Mouse (Mus musculus) macrophage (primary cell): ENCODE results near the gene Ipo11. TPM values are rescaled to one million over a fixed set of nuclear protein-coding genes. Genes with fewer than 3 reads are reported as not detected.

Experiments
- H3K27ac ChIP-seq: fragments of 350-480 bp; formaldehyde crosslinking; 2 replicates; pipeline ENCODE4 v1.9.0; 2021
- H3K36me3 ChIP-seq: fragments of 350-480 bp; formaldehyde crosslinking; 2 replicates; pipeline ENCODE4 v1.9.0; 2021; ENCODE audit errors: inconsistent target
- H3K4me3 ChIP-seq: fragments of 350-480 bp; formaldehyde crosslinking; 2 replicates; pipeline ENCODE4 v1.9.0; 2021; ENCODE audit errors: inconsistent target
- H3K79me2 ChIP-seq: fragments of 350-480 bp; formaldehyde crosslinking; 2 replicates; pipeline ENCODE4 v1.9.0; 2021; ENCODE audit errors: inconsistent target
- WGBS: methylation state at CpG from one replicate; pipeline ENCODE4 v1.1.7; 2026; ENCODE audit warnings: inconsistent platforms; ENCODE audit not compliant: missing documents; 5-methylcytosine and 5-hydroxymethylcytosine counted together
- polyA plus RNA-seq: library from polyadenylated mRNA; stranded (reverse); fragments of 250-400 nt; gene quantifications from 3 replicates; pipeline ENCODE4 v1.2.4, GENCODE M21; 2018; ENCODE audit warnings: inconsistent platforms

Gene Ipo11
- polyA plus RNA-seq, 1 experiment from 2014 or later, result 20.0 TPM

DNA sequence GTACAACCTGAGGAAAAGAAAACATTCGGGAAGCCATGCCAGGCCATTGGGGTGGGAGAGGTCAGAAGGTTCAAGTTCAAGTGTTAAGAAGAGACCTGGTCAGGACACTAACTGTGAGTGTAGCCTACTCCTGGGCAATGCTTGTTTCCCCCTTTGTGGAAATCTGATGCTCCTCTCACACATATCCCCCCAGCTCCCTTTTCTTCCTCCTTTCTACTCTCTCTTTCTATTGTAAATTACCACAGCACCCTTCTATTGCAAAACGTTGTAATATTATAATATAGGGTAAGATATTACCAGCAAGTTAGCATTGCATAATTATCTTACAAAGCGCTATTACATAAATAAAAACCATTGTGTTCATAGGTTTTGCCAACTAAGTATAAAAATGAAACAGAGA, 182.5 kb downstream of the Ipo11 start:
- no peaks in the 10 kb centered on the region for H3K79me2 ChIP-seq
- no peak overlapping the region for H3K27ac ChIP-seq
- 46% methylated on average over 3 of the region's 3 CpGs for WGBS
- H3K4me3 ChIP-seq, result no peak overlapping the region
- H3K36me3 ChIP-seq, result no peaks in the 10 kb centered on the region

DNA sequence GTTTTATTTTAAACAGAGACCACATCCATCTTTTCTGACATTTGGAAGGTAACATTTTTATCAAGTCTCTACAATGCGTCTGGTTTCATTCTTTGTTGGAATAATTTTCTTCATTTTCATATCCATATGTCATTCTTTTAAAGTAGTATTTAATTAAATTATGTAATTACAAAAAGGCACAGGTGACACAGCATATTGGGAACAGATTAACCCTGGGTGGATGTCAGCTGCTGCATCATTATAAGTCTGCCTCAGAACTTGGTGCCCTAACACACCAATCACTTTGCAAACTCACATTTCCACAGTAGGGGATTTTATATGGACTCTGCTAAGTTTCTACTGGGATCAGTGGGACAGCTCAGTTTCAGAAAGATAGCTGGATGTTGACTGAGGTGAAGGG, 184.8 kb downstream of the Ipo11 start:
- WGBS, result 100% methylated on average over 1 of the region's 1 CpGs
- H3K27ac ChIP-seq, result no peak overlapping the region

DNA sequence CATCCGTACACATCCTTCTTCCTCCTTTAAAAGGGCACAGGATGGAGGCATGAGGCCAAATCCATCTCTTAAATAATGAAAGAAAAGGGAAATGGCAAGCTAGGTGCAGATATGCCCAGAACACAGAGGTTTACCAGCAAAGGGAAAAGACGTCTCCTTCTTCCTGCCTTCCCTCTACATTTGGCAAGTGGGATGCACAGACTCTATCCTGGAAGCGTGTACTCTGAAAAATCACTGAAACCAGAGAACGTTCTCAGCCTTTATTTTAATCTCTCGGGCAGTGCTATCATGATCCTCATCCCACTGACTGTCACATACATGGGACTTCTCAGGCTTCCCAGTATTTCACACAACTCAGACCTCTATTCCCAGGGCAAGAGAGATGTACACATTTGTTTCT, 189.9 kb downstream of the Ipo11 start:
- H3K36me3 ChIP-seq, result no peaks in the 10 kb centered on the region
- WGBS, result 87% methylated on average over 5 of the region's 5 CpGs
- H3K27ac ChIP-seq, result no peak overlapping the region
- no peak overlapping the region for H3K4me3 ChIP-seq
- no peaks in the 10 kb centered on the region for H3K79me2 ChIP-seq

More for the DNA sequence above, 184.8 kb downstream of the Ipo11 start:
- Histone ChIP-seq H3K79me2 (no peaks in the 10 kb centered on the region), H3K36me3 (no peaks in the 10 kb centered on the region), H3K4me3 (no peak overlapping the region)

DNA sequence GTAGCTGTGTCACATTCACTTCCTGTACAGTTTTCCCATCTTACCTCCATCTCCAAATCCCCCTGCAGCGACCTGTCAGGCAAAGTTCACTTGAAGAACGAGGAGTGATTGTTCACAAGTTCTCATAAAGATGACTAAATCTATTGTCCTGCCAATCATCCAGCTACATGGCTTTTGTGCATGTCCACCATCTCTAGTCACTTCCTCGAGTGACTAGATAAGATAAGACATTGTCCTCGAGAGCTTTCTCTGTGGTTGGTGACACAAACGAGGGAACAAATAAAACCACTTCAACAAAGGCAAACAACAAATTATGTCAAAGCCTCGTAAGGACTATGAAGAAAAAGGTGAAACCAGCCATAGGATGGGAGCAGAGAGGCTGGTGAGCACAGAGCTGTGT, 191.6 kb downstream of the Ipo11 start:
- no peak overlapping the region for H3K4me3 ChIP-seq
- no peak overlapping the region for H3K27ac ChIP-seq
- WGBS, result 41% methylated on average over 6 of the region's 6 CpGs
- no peaks in the 10 kb centered on the region for H3K36me3 ChIP-seq
- H3K79me2 ChIP-seq, result no peaks in the 10 kb centered on the region

Other genes with a start within 250 kb of the Ipo11 start
- gene Dimt1, start 10.2 kb upstream of the Ipo11 start, polyA plus RNA-seq, result 4.1 to 13.2 TPM (median 5.3 TPM) in 3 replicates
- 18.2 to 22.6 TPM (median 22.4 TPM) in 3 replicates for gene Kif2a, start 85.2 kb upstream of the Ipo11 start, polyA plus RNA-seq